Mouse (Mus musculus): ENCODE measurements around the gene Uts2.

Uts2 gene

GRCm38 (mm10) chr4:150996797-150997196 is at the start of gene Uts2:
Gene Uts2 (plus strand): TSS chr4:150997097.
- no peak for DNase-seq (ENCODE audit: low spot score in 2 of 2)

DNA sequence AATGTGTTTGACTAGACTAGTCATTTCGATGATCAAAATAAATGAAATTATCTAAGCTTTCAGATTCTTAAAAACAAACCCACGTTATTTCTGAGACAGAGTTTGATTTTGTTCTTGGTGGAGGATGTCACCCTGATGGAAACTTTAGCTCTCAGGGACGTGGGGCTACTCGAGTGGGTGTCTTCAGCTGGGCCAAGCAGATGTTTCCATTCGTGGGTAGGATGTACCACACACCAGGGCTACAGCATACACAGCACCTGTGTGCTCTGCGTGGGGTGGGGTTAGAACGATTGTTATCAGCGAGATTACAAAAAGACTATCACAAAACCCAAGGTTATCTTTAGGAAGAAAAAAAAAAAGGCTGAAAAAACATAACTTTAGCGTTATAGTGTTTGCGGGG is 45.9 kb upstream of the Uts2 start:
- no peak for DNase-seq (ENCODE audit: low spot score in 2 of 2)

GRCm38 (mm10) chr4:150956369-150957105 is 40.4 kb upstream of the Uts2 start:
- no peak for DNase-seq (ENCODE audit: low spot score in 2 of 2)

DNA sequence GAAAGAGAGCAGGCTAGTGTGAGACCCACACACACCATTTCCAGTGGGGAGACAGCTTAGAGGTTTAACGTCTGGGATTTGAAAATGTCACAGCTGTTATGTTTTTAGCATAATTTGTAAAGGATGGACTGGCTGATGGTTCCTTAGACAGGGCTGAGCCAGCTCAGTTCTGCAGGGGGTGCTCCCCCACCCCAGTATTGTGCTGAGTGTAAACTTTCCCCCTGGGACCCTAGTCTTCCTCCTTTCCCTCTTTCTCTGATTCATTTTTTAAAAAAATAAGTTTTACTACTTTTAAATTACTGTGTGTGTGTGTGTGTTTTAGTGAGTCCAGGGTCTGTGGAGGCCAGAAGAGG is 39.8 kb upstream of the Uts2 start:
- DNase-seq (ENCODE audit: low spot score in 2 of 2), result no peak

GRCm38 (mm10) chr4:150958536-150958935 is 38.4 kb upstream of the Uts2 start:
- DNase-seq (ENCODE audit: low spot score in 2 of 2), result no peak

DNA sequence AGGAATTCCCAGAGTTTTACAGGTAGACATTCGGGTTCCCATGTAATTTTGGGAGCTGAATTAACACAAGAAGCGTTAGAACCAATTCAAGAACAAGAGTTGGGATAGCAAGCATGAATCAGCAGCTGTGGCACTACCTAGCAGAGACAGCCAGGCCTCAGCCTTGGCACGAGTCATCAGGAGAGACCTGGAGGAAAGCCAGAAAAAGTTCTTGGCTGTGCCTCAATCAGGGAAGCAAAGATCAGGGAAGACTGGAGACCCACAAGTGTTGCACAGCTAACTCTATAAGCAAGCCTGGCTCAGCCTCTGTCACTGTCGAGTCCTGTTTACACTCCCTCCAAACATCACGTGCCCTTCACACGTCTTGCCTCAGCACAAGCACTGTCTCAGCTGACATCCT is 34.7 kb upstream of the Uts2 start:
- peak in 1 of 2 experiments; percentile 45 for DNase-seq (ENCODE audit: low spot score in 2 of 2)

DNA sequence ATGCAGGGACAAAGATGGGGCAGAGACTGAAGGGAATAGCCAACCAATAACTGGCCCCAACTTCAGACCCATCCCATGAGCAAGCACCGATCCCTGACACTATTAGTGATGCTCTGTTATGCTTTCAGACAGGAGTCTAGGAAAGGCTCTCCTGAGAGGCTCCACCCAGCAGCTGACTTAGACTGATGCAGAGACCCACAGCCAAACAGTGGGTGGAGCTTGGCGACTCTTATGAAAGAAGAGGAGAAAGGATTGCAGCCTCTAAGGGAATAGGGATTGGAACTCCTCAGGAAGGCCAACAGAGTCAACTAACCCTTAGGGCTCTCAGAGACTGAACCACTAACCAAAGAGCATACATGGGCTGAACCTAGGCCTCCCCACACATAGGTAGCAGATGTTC is 33.2 kb upstream of the Uts2 start:
- no peak for DNase-seq (ENCODE audit: low spot score in 2 of 2)

- DNase-seq (ENCODE audit: low spot score in 2 of 2), result peak; percentile 25 to 75
Measured at GRCm38 (mm10) chr4:150964635-150965554, 32.0 kb upstream of the Uts2 start.

GRCm38 (mm10) chr4:150965555-150965951 is 31.3 kb upstream of the Uts2 start:
- DNase-seq (ENCODE audit: low spot score in 2 of 2), result no peak

GRCm38 (mm10) chr4:150966556-150966955 is 30.3 kb upstream of the Uts2 start:
- peak in 1 of 2 experiments; percentile 38 for DNase-seq (ENCODE audit: low spot score in 2 of 2)

DNA sequence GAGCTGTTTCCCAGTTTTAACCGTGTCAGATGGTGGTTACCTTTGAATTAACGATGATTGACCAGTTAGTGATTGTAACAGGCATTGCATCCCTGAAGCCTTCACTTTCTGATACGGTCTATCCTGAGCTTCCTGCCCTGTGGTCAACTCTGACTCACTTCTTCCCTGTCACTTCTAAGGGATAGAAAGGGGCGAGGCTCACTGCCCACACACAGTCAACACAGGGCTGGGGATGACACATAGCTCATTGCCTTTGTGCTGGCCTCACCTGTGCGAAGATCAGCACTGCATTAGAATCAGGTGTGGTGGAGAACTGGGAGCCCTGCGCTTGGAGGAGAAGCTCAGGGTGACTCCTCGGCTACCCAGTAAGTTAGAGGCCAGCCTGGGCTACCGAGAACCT is 27.9 kb upstream of the Uts2 start:
- no peak for DNase-seq (ENCODE audit: low spot score in 2 of 2)

DNA sequence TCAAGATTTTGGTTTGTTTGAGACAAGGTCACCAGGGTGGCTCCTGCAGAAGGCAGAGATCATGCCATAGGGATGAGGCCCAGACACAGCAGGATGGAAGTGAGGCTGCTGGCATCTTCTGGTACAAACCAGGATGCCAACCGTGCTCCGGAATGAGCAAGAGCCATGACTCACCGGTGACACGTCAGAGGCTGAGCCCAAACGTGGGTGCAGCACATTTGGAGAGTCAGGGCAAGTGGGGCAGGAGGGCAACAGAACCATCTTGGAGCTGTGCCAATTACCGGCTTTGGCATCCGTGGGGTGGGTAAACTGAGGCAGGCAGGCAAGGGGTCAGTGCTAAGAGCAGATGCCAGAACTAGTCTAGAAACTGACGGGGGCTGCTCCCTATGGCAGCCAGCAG is 23.6 kb upstream of the Uts2 start:
- DNase-seq (ENCODE audit: low spot score in 2 of 2), result no peak

- no peak for DNase-seq (ENCODE audit: low spot score in 2 of 2)
Measured at GRCm38 (mm10) chr4:150975145-150975544, 21.8 kb upstream of the Uts2 start.

- no peak for DNase-seq (ENCODE audit: low spot score in 2 of 2)
Measured at GRCm38 (mm10) chr4:150978156-150978910, 18.6 kb upstream of the Uts2 start.

DNA sequence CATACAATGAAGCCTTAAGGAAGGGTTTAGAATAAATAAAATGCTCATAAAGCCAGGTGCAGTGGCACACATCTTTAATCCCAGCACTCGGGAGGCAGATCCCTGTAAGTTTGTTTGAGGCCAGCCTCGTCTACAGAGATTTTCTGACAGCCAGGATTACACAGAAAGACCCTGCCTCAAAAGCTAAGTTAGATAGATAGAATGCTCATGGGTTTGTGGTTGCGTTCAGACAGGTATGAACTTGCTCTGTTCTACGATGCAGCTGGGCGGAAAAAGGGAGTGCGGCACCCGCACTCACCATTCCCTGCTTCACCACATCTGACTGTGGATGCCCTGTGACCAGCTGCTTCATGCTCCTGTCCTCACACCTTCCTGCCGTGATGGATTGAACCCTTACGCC is 17.4 kb upstream of the Uts2 start:
- DNase-seq (ENCODE audit: low spot score in 2 of 2), result no peak

GRCm38 (mm10) chr4:150980153-150980552 is 16.7 kb upstream of the Uts2 start:
- no peak for DNase-seq (ENCODE audit: low spot score in 2 of 2)

- no peak for DNase-seq (ENCODE audit: low spot score in 2 of 2)
Measured at GRCm38 (mm10) chr4:150990148-150990547, 6.7 kb upstream of the Uts2 start.

DNA sequence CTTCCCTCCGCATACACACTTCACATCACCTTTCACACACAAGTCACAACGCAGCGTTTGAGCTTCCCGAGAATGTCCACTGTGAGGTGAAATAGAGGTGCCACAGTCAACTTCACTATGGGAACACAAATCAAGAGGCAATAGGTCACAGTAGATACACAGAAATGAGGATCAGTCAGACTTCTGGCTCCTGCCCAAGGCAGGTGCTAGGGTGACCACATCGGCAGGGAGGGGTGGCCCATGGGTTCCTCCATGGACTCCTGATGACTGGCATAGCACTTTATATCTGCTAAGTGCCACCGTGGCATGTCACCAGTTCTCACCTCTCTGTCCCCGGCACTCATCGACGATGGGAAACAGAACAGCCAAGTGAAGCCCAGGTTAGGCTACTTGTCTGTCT is 1.7 kb downstream of the Uts2 start:
- DNase-seq (ENCODE audit: low spot score in 2 of 2), result no peak

GRCm38 (mm10) chr4:151001397-151001796 is 4.5 kb downstream of the Uts2 start:
- no peak for DNase-seq (ENCODE audit: low spot score in 2 of 2)

- DNase-seq (ENCODE audit: low spot score in 2 of 2), result no peak
Measured at GRCm38 (mm10) chr4:151005656-151006318, 8.9 kb downstream of the Uts2 start.

DNA sequence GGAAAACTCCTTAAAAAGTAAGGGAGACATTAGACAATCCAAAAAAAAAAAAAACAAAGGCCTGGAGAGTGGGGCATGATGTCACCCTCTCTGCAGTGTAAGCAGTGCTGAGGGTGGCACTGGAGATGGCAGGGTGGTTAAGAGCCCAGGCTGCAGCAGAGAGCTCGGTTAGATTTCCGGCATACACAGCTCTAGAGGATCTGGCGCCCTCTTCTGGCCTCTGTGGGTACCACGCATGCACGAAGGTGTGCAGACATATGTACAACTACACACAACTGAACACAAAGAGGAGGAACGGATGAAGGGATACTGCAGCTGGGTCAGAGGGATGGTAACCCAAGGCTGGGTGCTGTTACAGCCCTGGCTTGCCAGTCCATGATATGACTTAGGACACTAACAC is 10.0 kb downstream of the Uts2 start:
- DNase-seq (ENCODE audit: low spot score in 2 of 2), result no peak

DNA sequence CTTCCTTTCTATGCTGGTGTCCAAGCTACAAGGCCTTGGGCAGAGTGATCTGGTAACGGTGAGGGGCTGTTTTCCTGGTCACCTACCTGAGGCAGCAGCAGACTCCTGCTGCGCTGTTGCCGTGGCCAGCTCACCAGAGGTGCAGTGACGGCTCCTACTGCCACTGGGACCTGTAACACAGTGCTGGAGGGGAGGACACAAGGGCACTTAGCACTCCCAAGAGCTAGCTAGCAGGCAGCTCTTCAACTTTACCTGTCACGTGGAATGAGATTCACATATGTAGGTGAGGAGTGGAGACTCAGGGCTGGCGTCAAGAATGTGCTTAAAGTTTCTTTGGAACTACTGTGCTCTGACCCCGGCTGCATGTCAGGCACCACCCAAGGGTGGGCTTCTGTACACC is 13.4 kb downstream of the Uts2 start:
- no peak for DNase-seq (ENCODE audit: low spot score in 2 of 2)

All from heart, adult 9 months (tissue).